Mouse (Mus musculus): ENCODE data around the gene Banp. TPM values are rescaled to one million over a fixed set of nuclear protein-coding genes. Genes with fewer than 3 reads are reported as not detected.

Gene Banp
- 11.0 TPM for polyA plus RNA-seq (2014; fragmentation: Illumina TruSeq; extraction: RNeasy Lipid Tissue Mini Kit (QIAGEN cat#74804); ENCODE audit: insufficient read depth, low read depth, low replicate concordance)

DNA sequence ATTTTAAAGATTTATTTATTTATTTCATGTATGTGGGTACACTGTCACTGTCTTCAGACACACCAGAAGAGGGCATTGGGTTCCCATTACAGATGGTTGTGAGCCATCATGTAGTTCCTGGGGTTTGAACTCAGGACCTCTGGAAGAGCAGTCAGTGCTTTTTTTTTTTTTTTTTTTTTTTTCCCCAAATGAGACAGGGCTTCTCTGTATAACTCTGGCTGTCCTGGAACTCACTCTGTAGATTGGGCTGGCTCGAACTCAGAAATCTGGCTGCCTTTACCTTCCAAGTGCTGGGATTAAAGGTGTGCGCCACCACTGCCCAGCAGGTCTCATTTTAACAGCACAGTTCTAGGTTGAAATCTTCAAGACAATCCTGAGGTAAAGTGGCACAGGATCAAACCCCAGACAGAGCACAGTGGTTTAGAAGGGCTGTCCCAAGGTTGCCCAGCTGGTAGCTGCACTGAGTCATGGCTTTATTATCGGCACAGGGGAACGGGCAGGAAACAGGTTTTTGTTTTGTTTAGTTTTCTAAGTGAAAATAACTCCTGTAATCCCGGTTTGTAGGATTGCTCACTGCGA is at the start of gene Banp:
TSS of gene Banp (plus strand) at position 529 of the 579 bp plus-strand sequence.

DNA sequence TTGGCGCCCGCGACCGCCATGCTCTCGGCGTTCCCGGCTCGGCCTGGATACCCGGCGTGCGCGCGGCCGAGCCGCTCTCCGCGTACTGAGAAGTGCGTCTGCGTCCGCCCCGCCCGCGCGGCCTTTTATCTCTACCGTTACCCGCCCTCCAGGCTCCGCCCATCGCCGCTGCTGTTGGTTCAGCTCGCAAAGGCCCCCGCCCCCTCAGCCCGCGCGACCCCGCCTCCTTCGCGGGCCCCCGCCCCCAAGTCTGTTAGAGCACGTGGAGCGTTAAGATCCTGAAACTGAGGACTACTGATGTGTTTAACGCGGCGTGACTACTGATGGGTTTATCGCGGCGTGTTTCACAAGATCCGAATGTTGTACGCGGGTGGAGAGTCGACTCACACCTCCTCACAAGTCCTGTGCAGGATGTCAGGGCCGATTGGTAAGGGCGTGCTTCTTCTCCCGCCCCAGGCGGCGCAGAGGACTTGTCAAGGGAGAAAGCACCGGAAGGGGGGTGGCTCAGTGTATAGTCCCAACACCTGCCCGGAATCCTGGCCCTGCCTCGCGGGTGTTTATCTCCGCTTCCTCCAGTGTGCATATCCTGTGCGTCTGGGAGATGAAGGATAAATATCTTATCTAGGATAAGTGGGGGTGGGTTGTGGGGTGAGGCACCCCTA is 41.8 kb upstream of the Banp start, which contains the start of gene Slc7a5:
TSS of gene Slc7a5 (minus strand) at position 108 of the 662 bp plus-strand sequence.

DNA sequence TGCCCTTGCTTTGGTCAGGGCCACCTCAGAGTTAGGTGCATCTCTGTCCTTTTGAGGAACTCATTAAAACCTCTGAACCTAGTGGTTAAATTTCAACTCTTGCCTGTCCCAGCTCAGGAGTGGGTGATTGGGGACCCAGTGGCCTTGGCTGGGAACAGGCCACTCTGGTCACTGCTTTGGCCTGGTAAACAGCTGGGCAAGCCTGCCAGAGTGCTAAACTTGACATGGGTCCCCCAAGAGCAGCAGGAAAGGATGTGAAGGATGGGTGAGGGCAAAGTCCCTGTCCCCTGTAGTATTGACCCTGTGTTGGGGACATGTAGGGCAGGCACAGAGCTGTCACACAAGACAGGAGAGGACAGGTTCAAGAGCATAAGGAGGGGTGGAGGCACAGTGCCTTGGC is 4.7 kb upstream of the Banp start, which contains the start of gene Car5a:
TSS of gene Car5a (minus strand) at position 74 of the 400 bp plus-strand sequence.

Other genes starting within 250 kb of the Banp start
- gene Jph3, start 220.1 kb upstream of the Banp start, polyA plus RNA-seq (2014; fragmentation: Illumina TruSeq; extraction: RNeasy Lipid Tissue Mini Kit (QIAGEN cat#74804); ENCODE audit: insufficient read depth, low read depth, low replicate concordance), result not detected
- 35.9 TPM for gene Klhdc4, start 120.2 kb upstream of the Banp start, polyA plus RNA-seq (2014; fragmentation: Illumina TruSeq; extraction: RNeasy Lipid Tissue Mini Kit (QIAGEN cat#74804); ENCODE audit: insufficient read depth, low read depth, low replicate concordance)
- gene Slc7a5, start 42.1 kb upstream of the Banp start, polyA plus RNA-seq (2014; fragmentation: Illumina TruSeq; extraction: RNeasy Lipid Tissue Mini Kit (QIAGEN cat#74804); ENCODE audit: insufficient read depth, low read depth, low replicate concordance), result 2.9 TPM
- gene Car5a, start 4.8 kb upstream of the Banp start, polyA plus RNA-seq (2014; fragmentation: Illumina TruSeq; extraction: RNeasy Lipid Tissue Mini Kit (QIAGEN cat#74804); ENCODE audit: insufficient read depth, low read depth, low replicate concordance), result not detected